Mouse (Mus musculus): Measurements from ENCODE around the gene Dcun1d4. TPM values are rescaled to one million over a fixed set of nuclear protein-coding genes. Genes with fewer than 3 reads are reported as not detected.
"Not testable (repeated sequence)": the region's sequence is repeated elsewhere in the genome, so short reads cannot be mapped to it uniquely, and the experiment has no call there.

Dcun1d4 gene
- polyA plus RNA-seq, 1 experiment from 2014 or later: 14.8 TPM

DNA sequence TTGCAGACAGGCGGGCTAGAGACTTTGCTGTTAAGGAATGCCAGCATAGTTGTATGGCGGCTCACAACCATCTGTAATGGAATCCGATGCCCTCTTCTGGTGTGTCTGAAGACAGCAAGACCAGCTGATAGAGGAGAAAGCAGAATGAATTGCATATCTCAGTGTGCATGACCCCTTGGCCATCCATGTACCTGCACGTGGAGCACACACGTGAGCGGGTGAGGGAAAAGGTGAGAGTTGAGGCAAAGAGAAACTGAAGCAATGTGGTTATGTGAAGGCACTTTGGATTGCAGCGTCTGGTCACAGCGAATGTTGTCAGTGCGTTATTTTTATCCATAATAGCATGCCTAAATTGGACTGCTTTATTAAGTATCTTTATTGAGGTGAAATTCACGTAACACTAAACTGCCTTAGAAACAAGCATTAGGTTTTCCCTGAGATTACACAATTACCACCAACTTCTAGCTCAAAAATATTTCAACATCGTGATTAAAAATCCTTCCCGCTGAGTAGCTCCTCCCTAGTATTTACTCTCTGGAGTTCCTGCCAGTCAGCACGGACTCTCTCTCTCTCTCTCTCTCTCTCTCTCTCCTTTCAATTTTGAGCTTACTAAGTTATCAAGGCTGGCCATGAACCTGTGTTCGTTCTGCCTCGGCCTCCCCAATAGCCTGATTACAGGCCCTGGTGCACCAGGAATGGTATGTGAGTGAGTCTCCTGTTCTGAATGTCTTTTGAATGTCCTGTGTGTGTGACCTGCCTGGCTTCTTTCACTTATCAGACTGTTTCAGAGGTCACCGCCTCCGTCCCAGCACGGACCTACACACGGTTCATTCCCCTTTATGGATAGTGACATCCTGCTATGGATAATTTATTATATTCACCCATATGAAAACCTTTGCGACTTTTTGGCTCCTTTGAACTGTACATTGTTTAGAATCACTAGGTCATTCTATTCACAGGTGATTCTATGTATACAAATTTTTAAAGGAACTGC lies 6.1 kb upstream of the Dcun1d4 start:
- Histone ChIP-seq H3K4me1 (ENCODE audit: control insufficient read depth, insufficient read depth, low read length) (no peaks in the 10 kb centered on the region), H3K27me3 (replicated peaks; ENCODE audit: control insufficient read depth, insufficient read depth, low read length) (no peaks in the 10 kb centered on the region), H3K36me3 (ENCODE audit: control insufficient read depth, insufficient read depth, low read length) (no peaks in the 10 kb centered on the region), H3K9me3 (ENCODE audit: control insufficient read depth, low read length) (no peaks in the 10 kb centered on the region), H3K9ac (ENCODE audit: low read depth, low read length) (no peak overlapping the region), H3K4me3 (ENCODE audit: low read length) (no peak overlapping the region), H3K27ac (ENCODE audit: low read length) (no peak overlapping the region), H3K4me2 (ENCODE audit: low read depth, low read length) (no peak overlapping the region)
- ATAC-seq: no peak
- 77% methylated on average over 20 of the region's 20 CpGs for WGBS

DNA sequence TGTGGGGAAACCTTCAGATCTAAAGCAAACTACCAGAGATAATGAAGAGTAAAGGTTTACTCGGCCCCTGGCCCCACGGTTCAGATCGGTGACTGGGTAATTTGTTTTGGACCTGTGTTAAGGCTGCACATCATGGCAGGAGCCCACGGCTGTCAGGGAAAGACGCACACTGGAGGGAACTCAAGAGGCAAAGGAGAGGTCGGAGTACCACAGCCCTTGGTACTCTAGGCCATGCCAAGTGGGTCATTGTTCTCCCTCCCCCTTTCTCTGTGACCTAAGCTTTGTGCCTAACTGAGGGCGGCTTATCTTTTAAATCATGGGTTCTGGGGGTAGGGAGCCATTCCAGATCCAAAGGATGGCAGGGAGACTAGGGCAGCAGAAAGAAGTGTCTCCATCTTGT lies 601 bp downstream of the Dcun1d4 start:
- no peak overlapping the region for H3K9ac ChIP-seq (ENCODE audit: low read depth, low read length)
- H3K27ac ChIP-seq (ENCODE audit: low read length): no peak overlapping the region
- WGBS: 79% methylated on average over 7 of the region's 7 CpGs
- no peak overlapping the region for H3K4me3 ChIP-seq (ENCODE audit: low read length)
- no peak overlapping the region for H3K4me2 ChIP-seq (ENCODE audit: low read depth, low read length)
- no peaks in the 10 kb centered on the region for H3K9me3 ChIP-seq (ENCODE audit: control insufficient read depth, low read length)
- H3K4me1 ChIP-seq (ENCODE audit: control insufficient read depth, insufficient read depth, low read length): no peaks in the 10 kb centered on the region
- no peak for ATAC-seq
- no peaks in the 10 kb centered on the region for H3K27me3 ChIP-seq (replicated peaks; ENCODE audit: control insufficient read depth, insufficient read depth, low read length)
- H3K36me3 ChIP-seq (ENCODE audit: control insufficient read depth, insufficient read depth, low read length): no peaks in the 10 kb centered on the region

DNA sequence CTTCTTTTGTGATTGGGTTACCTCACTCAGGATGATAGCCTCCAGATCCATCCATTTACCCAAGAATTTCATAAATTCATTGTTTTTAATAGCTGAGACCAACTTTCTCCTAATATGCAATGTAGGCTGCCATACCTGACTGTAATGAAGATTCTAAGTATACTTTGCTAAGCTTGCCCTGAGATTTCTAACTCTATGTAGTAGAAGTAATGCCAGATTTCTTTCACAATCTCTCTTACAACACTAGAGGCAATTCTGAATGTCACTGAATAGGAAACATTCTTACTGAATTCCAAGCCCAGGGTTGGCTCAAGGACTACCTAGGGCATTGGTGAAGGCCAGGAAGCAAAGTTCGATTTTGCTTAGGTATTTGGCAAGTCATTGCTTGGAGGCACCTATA lies 1.6 kb downstream of the Dcun1d4 start:
- H3K9me3 ChIP-seq (ENCODE audit: control insufficient read depth, low read length); H3K9ac ChIP-seq (ENCODE audit: low read depth, low read length); H3K27me3 ChIP-seq (replicated peaks; ENCODE audit: control insufficient read depth, insufficient read depth, low read length); H3K4me3 ChIP-seq (ENCODE audit: low read length); ATAC-seq; H3K36me3 ChIP-seq (ENCODE audit: control insufficient read depth, insufficient read depth, low read length); H3K4me2 ChIP-seq (ENCODE audit: low read depth, low read length); H3K27ac ChIP-seq (ENCODE audit: low read length); H3K4me1 ChIP-seq (ENCODE audit: control insufficient read depth, insufficient read depth, low read length): not testable (repeated sequence)
- WGBS: 82% methylated on average over 1 of the region's 1 CpGs

DNA sequence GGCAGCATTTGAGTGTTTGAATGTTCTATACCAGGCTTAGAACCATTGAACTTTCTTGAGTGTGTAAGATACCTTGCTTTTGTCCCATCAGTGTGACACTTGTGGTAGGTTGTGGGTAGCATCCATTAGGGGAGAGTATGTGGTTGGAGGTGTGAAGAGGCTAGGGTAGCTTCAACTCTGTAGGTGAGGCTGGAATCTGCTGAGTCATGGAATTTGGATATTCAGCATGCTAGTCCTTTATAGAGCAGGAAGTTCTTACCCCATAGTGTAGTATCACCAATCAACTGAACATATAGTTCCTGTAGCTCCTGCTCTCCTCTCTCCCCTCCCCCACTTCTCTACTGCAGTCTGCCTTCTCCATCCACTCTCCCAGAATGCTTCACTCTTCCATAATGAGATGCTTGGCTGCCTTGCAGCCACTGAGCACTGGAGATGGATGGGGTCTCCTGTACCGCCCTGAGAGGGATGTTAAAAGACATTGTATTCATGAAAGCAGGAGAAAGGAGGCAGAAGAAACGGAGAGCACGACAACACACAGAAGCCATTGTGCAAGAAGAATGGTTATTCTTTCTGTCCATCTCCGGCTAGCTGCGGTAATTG lies 3.3 kb downstream of the Dcun1d4 start:
- WGBS: 62% methylated on average over 5 of the region's 5 CpGs
- no peaks in the 10 kb centered on the region for H3K9me3 ChIP-seq (ENCODE audit: control insufficient read depth, low read length)
- H3K27me3 ChIP-seq (replicated peaks; ENCODE audit: control insufficient read depth, insufficient read depth, low read length): no peaks in the 10 kb centered on the region

DNA sequence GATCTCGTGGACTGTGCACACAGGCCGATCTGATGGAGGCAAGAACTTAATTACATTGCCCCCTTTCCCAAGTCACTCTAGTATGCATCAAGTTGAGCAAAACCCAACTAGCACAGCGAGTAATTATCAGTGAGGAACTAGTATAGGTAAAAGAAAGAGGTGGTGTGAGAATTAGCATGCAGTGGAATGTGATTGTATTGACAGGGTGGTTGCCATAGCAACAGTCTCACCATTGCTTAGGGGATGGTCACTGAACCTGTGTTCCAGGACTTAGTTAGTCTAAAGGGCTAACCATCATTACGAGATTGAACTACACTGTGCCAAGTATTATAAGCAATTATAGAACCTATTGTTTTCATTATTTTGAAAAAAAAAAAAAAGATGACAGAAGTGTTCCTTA lies 5.7 kb downstream of the Dcun1d4 start:
- Histone ChIP-seq H3K9ac (ENCODE audit: low read depth, low read length) (no peak overlapping the region), H3K27me3 (replicated peaks; ENCODE audit: control insufficient read depth, insufficient read depth, low read length) (no peaks in the 10 kb centered on the region), H3K4me1 (ENCODE audit: control insufficient read depth, insufficient read depth, low read length) (peaks cover 3% of the 10 kb centered on the region; the same call in 1 of the 2 replicates), H3K9me3 (ENCODE audit: control insufficient read depth, low read length) (no peaks in the 10 kb centered on the region), H3K4me3 (ENCODE audit: low read length) (no peak overlapping the region), H3K27ac (ENCODE audit: low read length) (no peak overlapping the region), H3K4me2 (ENCODE audit: low read depth, low read length) (no peak overlapping the region), H3K36me3 (ENCODE audit: control insufficient read depth, insufficient read depth, low read length) (no peaks in the 10 kb centered on the region)
- 48% methylated on average over 4 of the region's 4 CpGs for WGBS
- no peak for ATAC-seq

More for the DNA sequence above, 3.3 kb downstream of the Dcun1d4 start:
- Histone ChIP-seq H3K9ac (ENCODE audit: low read depth, low read length) (no peak overlapping the region), H3K4me3 (ENCODE audit: low read length) (no peak overlapping the region), H3K27ac (ENCODE audit: low read length) (no peak overlapping the region), H3K4me1 (ENCODE audit: control insufficient read depth, insufficient read depth, low read length) (no peaks in the 10 kb centered on the region), H3K36me3 (ENCODE audit: control insufficient read depth, insufficient read depth, low read length) (no peaks in the 10 kb centered on the region), H3K4me2 (ENCODE audit: low read depth, low read length) (no peak overlapping the region)
- ATAC-seq: no peak

DNA sequence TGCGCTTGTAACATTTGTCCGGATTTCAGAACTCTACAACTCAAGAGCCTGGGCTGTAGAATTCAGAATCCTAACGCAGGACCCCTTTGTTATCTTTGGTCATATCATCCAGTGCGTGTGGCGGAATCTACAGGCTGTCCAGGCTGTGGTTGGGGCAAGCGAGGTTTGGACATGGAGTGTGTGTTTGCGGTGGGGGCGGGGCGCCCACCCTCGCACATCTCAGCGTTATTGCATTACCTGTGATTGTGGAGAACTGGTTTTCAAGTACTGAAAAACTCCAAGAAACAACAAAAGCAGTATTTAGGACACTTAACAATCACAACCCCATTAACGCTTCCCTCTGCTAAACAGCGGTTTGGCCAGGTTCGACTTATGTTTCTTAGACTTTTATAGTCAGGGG lies 9.1 kb downstream of the Dcun1d4 start:
- H3K27ac ChIP-seq (ENCODE audit: low read length): peak overlapping the region; percentile 69
- H3K36me3 ChIP-seq (ENCODE audit: control insufficient read depth, insufficient read depth, low read length): no peaks in the 10 kb centered on the region
- H3K27me3 ChIP-seq (replicated peaks; ENCODE audit: control insufficient read depth, insufficient read depth, low read length): no peaks in the 10 kb centered on the region
- peak overlapping the region; percentile 69 for H3K9ac ChIP-seq (ENCODE audit: low read depth, low read length)
- H3K4me1 ChIP-seq (ENCODE audit: control insufficient read depth, insufficient read depth, low read length): peaks cover 7% of the 10 kb centered on the region
- no peaks in the 10 kb centered on the region for H3K9me3 ChIP-seq (ENCODE audit: control insufficient read depth, low read length)
- H3K4me3 ChIP-seq (ENCODE audit: low read length): peak overlapping the region; percentile 86
- H3K4me2 ChIP-seq (ENCODE audit: low read depth, low read length): peak overlapping the region; percentile 79
- 3% methylated on average over 14 of the region's 14 CpGs for WGBS
- no peak for ATAC-seq

DNA sequence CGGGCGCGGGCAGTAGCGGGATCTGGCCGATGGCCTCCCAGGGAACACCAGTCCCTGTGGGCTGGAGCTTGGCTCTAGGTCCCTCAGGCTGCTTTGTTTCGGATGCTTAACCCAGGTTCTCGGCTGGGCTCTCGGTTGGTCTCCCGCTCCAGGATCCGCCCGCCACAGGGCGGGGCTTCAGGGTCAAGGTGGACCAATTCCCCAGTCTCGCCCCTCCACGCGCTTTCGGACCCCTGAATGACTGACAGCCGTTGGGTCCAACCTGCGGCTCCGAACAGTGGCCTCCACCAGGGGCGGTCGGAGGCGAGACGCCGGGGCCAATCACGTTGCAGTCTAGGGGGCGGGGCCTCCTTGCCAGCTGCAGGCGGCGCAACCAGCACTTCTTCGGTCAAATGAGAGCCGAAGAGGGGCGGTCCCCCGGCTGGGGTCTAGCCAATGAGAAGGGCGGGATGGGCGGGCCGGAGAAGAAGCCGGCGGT lies 9.8 kb downstream of the Dcun1d4 start:
- H3K4me2 ChIP-seq (ENCODE audit: low read depth, low read length): peak overlapping the region; percentile 94
- peak; percentile 97 for ATAC-seq
- WGBS: under 1% methylated on average over 37 of the region's 37 CpGs

DNA sequence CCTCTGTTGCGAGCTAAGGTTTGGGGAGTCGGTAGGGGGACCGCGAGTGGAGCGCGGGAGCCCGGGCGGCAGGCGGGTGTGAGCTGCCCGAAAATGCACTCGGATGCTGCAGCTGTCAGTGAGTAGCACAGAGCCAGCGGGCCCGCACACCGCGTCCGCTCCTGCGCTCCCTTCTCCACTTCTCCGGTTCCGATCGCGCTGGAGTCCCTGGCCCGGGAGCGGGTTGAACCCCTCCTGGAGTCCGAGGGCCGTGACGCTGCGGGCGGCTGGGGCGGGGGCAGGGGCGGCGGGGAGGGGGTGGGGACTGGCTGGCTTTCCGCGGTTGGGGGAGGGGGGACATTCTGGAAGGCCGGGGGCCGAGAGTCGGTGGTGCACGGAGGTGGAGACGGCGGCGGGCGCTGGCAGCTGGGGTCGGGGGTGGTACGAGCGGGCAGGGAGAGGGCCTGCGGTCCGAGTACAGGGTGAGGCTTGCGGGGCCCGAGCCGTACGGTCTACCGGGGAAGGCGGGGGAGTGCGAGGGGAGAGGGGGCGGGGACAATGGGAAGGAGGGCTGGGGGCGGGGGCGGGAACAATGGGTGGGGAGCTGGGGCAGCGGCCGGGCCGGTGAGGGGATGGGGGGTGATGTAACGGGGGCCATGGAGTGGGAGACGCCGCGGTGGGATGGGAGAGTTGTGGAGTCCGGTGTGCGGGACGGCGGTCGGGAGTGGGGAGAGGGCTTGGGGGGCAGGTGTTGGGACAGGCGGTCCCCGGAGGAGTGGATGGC lies 10.5 kb downstream of the Dcun1d4 start:
- under 1% methylated on average over 68 of the region's 70 CpGs for WGBS
- peaks cover 7% of the 10 kb centered on the region for H3K4me1 ChIP-seq (ENCODE audit: control insufficient read depth, insufficient read depth, low read length)
- H3K4me3 ChIP-seq (ENCODE audit: low read length): peak overlapping the region; percentile 86
- H3K9ac ChIP-seq (ENCODE audit: low read depth, low read length): peak overlapping the region; percentile 72
- H3K9me3 ChIP-seq (ENCODE audit: control insufficient read depth, low read length): no peaks in the 10 kb centered on the region
- peak; percentile 61 for ATAC-seq
- no peaks in the 10 kb centered on the region for H3K36me3 ChIP-seq (ENCODE audit: control insufficient read depth, insufficient read depth, low read length)
- peak overlapping the region; percentile 88 for H3K27ac ChIP-seq (ENCODE audit: low read length)
- no peaks in the 10 kb centered on the region for H3K27me3 ChIP-seq (replicated peaks; ENCODE audit: control insufficient read depth, insufficient read depth, low read length)
- H3K4me2 ChIP-seq (ENCODE audit: low read depth, low read length): peak overlapping the region; percentile 94

More for the DNA sequence above, 9.8 kb downstream of the Dcun1d4 start:
- H3K27ac ChIP-seq (ENCODE audit: low read length): peak overlapping the region; percentile 88
- peak overlapping the region; percentile 86 for H3K4me3 ChIP-seq (ENCODE audit: low read length)
- no peaks in the 10 kb centered on the region for H3K36me3 ChIP-seq (ENCODE audit: control insufficient read depth, insufficient read depth, low read length)
- H3K9me3 ChIP-seq (ENCODE audit: control insufficient read depth, low read length): no peaks in the 10 kb centered on the region
- H3K4me1 ChIP-seq (ENCODE audit: control insufficient read depth, insufficient read depth, low read length): peaks cover 7% of the 10 kb centered on the region
- H3K9ac ChIP-seq (ENCODE audit: low read depth, low read length): peak overlapping the region; percentile 72
- H3K27me3 ChIP-seq (replicated peaks; ENCODE audit: control insufficient read depth, insufficient read depth, low read length): no peaks in the 10 kb centered on the region
